Mouse (Mus musculus) induced T-regulatory cell, adult 2 months (primary cell): ENCODE results near the gene Spata13.

Source experiments
- DNase-seq: peaks from one replicate; pipeline ENCODE4 v3.0.0-alpha.2; 2012; ENCODE audit warnings: low read depth

Gene Spata13

DNA sequence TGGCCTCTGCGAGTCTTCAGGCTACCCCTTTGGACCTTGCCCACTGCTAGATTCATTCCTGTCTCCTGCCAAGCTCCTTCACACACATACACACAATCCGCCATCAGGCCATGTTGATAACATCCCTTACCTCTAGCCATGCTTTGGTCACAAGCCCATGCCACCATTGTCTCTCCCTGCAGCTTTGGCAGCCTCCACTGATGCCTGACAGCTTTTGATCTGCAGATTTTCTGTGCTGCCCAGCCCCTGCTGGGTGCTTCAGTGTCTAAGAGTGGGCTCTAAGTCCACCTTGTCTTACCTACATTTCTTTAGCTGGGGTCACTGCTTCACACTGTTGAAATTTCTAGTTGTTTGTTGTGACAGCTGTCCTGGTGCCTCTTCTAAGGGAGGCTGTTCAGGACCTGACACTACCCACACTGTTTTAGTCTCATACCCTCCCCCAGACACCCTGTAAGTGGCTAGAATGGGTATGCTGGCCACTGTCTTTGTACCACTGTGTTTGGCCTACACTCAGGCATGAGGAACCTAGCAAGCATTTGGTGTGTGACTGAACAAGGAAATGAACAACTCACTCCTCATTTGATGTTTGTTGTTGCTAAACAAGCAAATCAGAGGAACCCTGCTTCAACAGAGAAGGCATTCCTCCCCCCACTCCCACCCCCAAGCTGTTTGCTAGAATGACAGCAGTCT lies 43.0 kb downstream of the Spata13 start:
- no peak for DNase-seq

DNA sequence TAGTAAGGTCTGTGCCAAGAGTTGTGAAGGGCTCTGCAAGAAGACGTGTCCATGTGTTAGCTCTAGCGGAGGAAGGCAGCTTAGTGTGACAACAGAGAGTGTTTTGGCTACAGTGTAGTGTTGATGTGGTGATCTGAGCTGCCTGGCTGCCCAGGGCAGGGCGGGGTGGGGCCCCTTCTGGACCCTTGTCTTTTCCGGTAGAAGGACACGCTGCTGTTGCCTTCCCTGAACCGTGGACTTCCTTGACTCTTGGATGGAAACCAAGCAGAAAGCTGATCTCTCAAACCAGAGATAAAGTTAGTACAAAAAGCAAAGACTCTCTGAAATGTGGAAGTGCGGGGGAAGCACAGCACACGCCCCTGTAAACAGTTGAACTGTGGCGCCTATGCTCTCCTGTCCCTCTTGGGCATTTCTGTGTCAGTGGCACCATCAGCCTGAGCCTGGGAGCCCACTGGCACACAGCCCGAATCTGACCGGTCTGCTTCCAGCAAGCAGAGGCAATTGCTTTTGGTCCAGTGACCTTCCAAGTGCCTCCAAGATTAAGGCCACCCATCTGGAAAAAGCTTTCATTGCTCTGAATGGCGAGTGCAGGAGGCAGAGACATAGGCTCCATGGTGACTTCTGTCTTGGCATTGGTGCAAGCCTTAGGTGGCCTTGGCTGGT lies 48.7 kb downstream of the Spata13 start:
- no peak for DNase-seq

DNA sequence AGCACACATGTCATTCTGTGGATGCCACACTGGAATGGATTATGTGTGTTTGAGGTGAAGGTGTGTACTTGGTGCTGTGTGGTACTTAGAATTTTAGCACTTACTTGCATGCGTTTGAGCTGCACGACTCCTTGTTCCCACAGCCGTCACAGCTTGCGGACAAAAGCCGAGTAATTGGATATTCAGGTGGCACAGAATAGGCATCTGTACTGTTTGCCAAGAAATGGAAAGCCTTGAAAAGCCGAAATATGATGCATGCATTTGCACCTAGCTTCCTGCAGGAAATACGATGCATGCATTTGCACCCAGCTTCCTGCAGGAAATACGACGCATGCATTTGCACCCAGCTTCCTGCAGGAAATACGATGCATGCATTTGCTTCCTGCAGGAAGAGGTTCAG lies 50.2 kb downstream of the Spata13 start:
- DNase-seq, result no peak

DNA sequence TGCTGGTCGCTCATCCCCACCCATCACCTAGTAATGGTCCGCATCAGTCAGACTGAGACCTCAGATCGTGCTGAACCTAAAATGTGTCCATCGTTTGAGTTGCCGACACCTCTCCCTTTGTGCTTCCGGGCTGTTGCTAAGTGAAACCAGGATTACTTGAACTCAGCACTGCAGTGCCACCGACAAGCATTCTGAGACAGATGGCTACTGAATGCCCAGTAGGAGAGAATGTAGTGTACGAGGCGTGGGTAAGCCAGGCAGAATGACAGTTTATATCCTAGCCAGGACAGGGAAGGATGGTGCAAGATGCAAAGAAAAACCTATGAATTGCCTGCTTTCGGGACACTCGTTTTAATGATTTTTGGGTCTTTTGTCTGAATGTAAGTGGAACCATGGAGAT lies 52.9 kb downstream of the Spata13 start:
- DNase-seq, result no peak

DNA sequence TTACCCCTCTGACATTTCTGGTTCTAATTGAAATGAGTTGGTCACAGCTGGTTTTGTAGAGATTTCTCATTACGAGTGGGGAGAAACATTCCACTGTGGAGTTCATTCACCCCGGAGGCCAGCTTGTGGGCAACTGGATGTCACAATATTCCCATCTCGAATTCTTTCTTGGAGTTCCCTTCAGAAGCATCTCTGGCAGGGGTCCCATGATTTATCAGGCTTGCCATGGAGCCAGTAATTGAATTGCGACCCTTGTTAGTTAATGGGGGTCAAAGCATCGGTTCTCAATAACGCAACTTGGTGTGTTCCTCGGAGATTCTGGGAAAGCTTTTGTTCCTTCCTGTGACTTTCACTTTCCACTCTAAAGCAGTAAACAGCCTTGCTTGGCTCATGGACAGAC lies 53.4 kb downstream of the Spata13 start:
- no peak for DNase-seq

DNA sequence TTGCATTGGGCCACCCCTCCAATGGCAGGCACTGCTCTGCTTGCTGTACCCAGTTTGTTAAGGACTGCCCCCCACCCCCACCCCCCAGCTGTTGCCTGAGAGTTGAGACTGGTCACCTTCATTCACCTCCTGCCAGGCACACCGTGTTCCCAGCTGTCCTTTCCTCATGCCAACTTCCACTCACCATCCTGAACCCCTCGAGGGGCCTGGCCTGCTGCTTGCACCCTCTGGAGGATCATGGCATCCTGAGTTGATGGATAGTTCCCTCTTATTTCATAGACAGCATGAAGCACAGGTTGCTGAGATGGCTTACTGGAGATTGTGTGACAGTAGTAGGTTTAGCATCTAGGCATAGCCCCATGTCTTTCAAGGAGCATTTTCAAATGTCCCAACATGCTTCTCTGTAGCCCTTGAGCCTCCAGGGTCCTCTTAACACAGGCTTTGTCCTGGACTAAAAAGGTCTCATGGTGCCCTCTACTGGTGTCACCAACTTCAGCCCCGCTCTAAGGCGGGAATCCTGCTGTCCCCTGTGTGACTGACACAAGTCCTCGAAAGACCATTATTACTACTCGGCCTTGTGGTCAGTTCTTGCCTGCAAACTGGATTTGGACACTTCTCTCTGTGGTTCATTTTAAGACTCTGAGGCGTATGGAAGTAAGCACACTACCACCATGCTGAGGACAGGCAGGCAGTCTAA lies 54.9 kb downstream of the Spata13 start:
- peak; percentile 60 for DNase-seq

DNA sequence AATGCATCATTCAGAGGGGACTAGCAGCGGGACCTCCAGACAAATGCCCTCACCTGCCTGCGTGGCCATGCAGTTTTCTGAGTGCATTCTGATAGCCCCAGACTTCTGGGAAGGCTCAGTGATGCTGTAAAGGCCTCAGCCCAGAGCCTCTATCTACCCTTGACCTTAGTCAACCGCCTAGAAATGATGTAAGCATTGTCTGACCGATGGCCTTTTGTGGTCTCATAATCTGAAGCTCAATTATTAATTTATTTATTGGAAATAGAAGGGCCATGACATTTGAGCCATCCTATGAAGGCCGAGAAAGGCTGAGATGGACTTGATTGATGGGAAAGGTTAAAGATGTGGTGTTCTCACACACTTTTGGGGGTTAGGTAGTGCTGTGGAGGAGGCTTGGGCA lies 56.0 kb downstream of the Spata13 start:
- DNase-seq, result no peak

DNA sequence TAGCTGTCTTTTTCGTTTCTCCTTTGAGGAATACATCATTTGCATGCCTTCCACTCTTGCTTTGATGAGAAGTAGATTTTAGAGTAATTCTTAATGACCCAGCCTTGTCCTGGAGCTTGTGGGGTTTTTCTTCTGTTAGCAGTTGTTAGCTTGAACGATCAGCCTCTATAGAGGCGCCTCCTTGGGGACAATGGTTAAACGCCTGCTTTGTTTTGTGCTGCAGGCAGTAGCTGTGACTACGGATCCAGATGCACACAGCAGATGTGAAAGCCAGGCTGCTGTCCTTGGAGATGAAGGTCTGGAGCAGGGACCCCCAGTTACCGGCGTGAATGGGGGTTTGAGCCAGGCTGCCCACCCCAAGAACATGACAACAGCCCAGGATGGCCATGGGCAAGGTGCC lies 56.8 kb downstream of the Spata13 start:
- DNase-seq, result no peak

DNA sequence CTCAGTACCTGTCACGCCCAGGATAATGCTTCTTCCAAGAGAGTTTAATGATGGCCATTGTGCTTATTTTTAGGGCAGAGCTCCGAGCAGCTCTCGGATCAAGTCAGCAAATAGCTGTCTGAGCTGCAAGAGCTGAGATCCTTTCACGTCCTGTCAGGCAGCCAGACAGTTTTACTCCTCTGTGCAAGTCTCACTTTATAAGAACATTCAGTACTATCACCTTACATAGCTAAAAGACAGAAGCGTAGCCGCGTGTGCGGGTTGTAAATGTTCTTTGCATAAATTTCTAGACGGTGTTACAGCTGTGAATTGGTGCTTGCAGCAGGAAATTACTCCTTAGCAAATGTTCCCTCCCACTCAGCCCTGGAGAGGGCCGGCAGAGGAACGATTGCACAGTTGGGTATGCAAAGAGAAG lies 59.3 kb downstream of the Spata13 start:
- no peak for DNase-seq

DNA sequence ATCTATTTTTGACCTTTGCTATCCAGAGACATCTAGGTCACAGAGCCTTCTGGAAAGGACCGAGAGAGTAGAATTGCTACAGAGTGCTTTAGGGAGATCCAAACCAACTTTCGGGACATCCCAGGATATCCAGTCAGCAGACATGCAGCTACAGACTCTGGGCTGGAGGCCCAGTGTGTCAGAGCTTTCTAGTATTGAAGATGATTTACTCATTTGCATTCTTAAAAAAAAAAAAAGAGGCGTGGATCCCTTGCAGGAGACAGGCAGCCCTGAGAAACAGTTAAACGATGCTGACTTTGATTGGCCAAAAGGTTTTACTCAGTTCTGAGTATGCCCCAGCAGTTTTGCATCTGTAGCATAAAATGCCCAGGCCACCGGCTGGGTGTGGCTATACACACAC lies 59.9 kb downstream of the Spata13 start:
- no peak for DNase-seq

DNA sequence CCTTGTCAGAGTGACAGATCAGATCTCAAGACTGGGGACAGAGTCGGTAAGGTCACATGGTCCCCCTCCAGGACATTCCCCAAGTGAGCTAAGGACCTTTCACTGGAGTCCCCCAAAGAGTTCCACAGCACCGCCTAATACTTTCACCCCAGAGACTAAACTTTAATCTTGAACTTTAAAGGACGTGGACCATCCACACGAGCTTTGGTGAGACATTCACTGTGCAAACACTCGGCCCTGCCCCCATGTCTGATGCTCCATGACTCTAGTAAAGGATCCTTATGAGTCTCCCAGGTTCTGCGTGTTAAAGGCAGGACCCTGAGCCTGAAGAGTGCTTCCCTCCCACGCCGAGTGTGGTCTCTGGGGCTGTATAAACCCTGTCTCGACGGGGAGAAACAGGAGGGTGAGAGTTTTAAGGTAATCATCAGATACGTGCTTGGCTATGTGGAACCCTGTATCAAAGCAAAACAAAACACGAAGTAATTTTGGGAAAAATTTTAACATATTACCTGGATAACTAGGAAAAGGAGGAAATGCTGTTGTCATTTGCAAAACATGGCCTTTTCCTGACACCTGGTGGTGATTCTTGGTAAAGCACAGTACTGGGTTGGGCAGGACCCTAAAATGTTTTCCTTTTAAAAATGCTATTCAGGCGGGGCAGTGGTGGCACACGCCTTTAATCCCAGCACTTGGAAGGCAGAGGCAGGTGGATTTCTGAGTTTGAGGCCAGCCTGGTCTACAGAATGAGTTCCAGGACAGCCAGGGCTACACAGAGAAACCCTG lies 60.6 kb downstream of the Spata13 start:
- DNase-seq, result peak; percentile 72

DNA sequence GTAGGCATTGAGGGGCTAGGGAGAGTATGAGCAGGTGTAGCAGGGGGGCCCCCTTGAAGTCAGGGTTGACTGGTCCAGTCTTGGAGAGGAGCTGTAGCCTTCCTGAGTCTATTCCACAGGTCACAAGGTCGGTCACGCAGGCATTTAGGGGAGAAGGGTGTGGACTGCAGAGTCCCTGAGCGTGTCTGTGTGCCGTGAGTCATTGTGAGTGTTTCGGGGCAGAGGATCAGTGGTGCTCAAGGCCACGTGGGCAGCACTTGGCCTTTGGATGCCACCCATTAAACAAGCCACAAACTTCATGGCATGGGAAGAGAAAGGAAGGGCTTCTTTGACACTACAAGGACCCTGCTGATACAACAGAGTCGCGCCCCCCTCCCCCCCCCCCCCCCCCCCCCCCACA lies 63.5 kb downstream of the Spata13 start:
- no peak for DNase-seq

DNA sequence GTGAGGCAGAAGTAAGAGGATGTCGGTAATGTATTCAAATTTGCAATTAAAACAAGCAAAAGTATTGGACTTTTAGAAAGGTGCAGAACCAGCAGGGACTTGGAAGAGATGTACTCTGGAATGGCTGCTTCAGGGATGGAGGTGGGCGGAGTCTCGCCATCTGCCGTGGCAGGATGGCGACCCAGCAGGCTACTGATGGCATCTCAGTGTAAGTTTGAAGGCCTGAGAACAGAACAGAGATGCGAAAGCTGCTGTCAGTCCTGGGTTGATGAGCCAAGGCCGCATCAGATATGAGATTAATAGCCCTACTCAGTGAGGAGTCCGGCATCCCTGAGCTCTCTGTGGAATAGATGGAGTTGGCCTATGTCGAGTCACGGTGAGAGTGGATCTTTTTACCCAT lies 65.2 kb downstream of the Spata13 start:
- DNase-seq, result no peak

DNA sequence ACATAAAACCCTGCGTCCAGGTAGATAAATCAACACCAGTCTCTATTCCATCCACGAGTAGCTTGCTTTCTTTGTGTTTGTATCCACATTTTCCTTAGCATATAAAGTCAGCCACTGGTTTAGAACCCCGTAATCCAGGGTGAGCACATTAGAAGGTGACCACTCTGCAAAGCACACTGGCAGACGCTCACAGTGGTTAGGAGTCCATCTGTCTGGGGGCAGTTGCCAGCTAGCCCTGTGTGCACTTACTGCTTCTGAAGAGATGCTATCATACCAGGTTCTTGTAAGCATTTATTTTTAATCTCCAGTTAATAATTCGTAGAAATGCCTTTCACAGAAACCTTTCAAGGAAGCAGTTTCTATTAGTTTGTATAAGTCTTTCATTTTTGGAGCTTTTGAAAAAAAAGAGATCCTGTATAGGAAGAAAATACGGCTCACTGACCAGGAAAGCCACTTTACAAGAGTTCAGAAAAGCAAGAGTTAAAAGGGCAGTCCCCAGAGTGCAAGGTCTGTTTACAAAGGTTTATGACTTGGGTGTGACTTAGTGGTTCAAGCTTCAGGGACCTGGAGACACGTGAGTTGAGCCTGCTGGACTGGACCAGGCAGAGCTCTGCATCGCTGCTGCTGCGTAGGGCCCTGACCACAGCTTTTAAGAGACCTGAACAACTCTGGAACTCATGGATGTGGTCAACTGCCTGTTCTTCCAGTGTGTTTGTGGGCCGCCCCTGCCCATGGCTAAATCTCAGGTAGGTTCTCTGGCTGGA lies 68.8 kb downstream of the Spata13 start:
- DNase-seq, result peak; percentile 17

DNA sequence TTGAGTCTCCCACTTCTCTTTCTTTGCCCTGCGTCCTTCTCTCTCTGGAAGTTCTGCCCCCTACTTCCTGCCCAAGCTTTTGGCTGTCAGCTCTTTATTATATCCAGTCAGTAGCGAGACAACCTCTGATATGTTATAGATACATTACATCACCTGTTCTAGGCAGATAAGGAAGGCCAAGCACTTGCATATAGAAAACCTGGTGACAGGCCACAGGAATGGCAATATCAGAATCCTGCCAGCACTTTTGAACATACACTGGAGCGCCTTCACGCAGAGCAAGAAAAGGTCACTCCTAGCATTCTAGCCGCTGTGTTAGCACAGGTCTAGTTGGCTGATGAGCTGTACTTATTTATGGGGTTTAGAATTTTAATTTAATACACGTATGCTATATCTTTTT lies 70.7 kb downstream of the Spata13 start:
- DNase-seq, result peak; percentile 46

DNA sequence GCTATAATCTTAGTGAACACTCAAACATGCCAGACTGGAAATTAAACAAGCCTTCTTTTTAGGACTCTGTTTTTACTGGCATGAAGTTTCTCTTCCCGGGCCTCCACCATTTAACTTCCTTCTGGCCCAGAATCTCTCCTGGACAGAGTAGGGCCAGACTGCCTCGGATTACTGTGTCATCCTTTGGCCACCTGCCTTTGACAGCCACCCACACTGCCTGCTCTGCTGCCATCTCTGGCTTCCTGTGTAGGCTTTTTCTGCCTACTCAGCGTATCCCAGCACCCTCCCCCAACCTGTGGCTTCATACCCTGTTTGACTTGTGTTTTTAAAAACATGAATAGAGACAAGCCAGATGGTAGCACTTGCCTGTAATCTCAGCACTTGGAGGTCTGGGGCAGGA lies 71.2 kb downstream of the Spata13 start:
- DNase-seq, result peak; percentile 87

DNA sequence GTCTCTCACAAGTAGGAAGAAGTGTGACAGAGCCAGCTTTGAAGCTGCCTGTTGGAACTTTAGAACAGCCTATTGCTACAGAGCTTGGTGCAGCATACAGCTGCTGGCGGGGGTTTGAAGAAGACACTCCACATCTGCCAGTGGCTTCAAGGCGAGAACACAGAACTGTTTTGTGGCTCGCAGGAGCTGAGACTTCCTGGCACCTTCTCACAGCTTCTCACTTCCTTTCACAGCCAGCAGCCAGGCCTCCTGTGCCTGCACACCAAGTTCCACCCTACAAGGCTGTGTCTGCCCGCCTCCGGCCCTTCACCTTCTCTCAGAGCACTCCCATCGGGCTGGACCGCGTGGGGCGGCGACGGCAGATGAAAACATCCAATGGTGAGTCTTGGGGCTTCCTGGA lies 75.4 kb downstream of the Spata13 start:
- peak; percentile 85 for DNase-seq

DNA sequence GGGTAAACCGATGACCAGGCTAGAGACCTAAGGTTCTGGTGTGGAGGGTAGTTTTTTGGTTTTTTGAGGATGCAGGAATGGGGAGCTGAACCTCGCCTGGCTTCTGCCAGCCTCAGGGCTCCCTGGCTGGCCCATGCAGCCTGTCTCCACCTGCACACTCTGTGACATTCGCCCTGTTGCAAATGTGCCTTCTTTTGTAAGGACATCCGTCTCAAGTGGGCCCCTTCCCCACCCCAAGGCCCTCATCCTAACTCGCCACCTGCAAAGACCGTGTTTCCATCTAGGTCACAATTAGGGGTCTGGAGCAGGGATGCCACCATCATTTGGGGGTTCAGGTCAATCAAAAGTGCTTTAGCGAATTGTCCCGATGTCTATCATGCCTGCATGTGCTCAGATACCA lies 75.9 kb downstream of the Spata13 start:
- DNase-seq, result peak; percentile 47

DNA sequence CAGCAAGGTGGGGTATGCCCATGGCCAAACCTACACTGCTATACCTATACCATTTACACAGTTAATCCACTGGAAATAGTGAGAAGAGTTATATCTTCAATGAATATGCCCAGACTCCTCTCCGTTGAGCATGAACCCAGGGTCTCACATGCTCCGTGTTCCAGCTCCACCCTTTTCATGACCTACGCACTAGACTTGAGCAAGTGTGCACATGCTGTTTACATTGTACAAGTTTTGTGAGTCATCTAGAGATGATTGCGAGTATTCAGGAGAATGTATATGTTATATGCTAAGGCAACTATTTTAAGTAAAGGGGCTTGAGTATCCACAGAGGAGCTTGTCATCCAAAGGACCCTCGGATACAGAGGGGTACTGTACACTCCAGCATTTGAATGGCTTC lies 77.4 kb downstream of the Spata13 start:
- DNase-seq, result peak; percentile 76

DNA sequence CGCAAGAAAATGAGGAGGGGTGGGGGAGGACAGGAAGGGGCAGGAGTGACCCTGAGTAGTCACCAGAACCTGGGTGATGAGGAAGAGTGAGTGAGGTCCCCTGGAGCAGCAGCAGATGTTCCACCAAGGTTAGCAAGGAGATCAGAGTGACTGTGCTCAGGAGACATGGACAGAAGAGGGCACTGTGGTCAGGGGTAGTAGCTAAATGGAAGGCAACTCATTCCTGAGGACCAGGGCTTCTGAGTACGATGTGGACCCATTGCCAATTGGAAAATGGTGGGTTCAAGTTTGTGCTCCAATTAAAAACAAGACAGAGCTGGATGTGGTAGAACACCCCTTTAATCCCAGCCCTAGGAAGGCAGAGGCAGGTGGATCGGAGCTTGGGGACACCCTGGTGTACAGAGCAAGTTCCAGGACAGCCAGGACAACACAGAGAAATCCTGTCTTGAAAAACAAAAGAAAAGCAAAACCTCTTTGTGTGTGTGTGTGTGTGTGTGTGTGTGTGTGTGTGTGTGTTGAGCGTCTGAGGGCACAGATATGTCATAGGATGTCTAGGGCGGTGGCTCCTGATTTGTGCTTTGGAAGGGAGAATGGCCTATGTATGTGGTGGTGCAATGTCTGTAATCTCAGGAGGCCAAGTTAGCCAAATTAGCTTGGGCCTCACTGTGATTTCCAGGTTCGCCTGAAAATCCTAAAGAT lies 77.9 kb downstream of the Spata13 start:
- peak; percentile 73 for DNase-seq

DNA sequence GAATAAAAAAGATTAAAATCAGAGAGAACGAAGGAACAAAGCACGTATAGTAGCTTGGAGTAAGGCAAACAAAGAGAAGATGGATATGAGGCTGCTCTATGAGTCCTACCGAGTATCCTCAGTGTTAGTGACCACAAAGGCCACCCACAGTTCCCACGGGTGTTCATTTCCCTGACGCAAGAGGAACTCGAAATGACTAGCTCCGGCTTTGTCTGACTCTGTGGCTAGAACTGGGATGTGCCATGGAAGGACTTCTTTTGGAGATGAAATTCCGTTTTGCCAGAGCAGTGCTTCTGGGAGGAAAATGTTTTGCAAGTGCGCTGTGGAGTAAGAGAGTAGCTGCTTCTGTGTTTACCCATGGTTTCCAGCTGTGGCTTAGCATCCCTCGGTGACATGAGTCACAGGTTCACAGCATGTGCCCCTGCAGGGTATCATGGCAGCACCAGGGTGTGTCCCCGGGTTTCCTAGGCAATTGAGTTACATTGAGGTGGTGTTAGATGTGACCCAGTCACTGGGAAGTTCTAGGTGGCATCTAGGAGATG lies 78.6 kb downstream of the Spata13 start:
- peak; percentile 81 for DNase-seq
